Mouse (Mus musculus): ENCODE results near the gene Mthfsd.

- no peak for TF ChIP-seq CTCF (IDR thresholded peaks at IDR 0.05; ENCODE audit: insufficient read depth, low read depth, low read length)
- no peak for TF ChIP-seq POLR2A (IDR thresholded peaks at IDR 0.05; ENCODE audit: insufficient read depth, low read depth, low read length)
These were observed 21.2 kb upstream of the Mthfsd start for GRCm38 (mm10) chr8:121129265-121129940.
